Mouse (Mus musculus) frontal cortex, adult 2 months (tissue): ENCODE measurements around the gene Lhfp. TPM values are rescaled to one million over a fixed set of nuclear protein-coding genes. Genes with fewer than 3 reads are reported as not detected.

Source experiments
- DNase-seq, 2 experiments: peaks; one replicate each; pipeline ENCODE4 v3.0.0; 2022; ENCODE audit warnings: low spot score in 1 of 2; ENCODE audit errors: extremely low spot score in 1 of 2
- polyA plus RNA-seq: library from polyadenylated mRNA; depleted of rRNA; stranded (reverse); fragments of >200 nt; gene quantifications from 2 replicates; pipeline ENCODE4 v1.2.3, GENCODE M21; 2012; rRNA removed

Lhfp gene
- 62.7 and 69.5 TPM in 2 replicates for polyA plus RNA-seq

DNA sequence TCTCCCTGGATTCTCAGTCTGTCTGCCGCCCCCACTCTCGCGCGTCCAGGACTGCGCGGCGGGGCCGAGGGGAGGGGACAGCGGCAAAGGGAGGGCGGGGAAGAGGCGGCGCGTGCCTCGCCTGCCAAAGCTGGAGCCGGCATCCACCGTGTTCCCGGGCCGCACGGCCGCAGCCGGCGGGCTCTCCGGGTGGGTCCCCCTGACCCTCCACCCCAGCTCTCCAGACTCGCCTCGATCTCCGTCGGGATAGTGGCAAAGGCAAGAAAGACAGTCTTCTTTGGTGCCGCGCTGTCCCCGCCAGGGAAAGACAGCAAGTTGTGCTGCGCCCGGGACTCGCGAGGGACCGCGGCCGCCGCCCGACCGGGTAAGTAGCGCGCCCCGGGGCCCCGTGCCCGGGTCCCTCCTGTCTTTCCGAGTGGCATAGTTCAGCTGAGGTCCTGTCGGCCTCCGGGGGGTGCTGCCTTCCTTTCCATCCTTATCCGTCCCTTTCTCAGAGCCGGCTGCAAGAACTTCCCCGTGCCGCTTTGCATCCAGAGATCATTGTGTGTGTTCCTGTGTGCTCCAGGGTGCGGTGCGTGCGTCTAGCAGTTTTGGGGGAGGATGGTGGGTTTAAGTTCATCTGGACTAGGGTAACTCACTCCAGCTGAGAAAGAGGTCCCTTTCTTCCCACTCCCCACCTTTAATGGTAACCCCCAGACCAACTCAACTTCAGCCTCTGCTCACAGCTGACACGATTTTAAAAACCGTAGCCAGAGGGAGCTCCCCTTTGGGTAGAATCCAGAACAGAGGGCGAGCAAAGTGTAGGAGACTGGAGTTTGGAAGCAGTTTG is at the start of gene Lhfp:
Lhfp (plus strand) TSS at position 118 of the 829 bp plus-strand sequence.
- DNase-seq, result peak in 1 of 2 experiments; percentile 64

- no peak for DNase-seq
Measured at GRCm38 (mm10) chr3:52993296-52993695, 48.0 kb upstream of the Lhfp start.

DNA sequence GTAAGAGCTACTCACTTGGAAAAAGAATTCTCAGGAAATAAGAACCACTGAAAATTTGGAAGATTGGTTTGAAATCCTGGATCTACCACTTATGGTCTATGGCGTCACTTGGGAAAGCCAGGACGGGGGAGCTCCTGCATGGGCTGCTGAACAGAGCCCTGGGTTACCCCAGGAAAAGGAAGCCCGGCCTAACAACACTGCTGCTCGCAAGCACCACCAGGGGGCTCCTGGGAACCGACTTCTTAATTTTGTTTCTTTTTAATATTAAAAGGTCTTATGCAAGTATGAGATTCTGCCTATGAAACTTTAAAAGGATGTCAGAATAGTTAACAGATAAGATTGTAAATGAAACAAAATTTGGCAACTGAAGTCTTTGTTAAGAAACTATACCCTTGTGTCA is 46.7 kb upstream of the Lhfp start:
- DNase-seq, result peak in 1 of 2 experiments; percentile 31

DNA sequence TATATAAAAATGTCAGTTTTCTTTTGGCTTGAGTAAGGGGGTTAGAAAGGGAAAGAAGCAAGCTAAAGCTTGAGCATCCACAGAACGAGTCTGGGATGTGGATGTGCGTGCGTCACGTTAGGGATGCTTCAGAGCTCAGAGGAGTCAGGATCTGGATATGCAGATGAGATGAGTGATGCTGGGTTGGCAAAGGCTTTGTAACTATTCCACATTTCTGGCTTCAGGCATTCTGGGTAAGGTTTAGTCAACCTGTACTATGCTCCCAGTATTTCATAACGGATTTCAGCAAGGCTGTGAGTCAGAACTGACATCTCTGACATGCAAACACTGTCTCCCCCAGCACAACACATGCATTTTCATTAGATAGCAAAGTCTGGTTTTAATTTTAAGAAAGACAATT is 44.7 kb upstream of the Lhfp start:
- peak in 1 of 2 experiments; percentile 35 for DNase-seq

DNA sequence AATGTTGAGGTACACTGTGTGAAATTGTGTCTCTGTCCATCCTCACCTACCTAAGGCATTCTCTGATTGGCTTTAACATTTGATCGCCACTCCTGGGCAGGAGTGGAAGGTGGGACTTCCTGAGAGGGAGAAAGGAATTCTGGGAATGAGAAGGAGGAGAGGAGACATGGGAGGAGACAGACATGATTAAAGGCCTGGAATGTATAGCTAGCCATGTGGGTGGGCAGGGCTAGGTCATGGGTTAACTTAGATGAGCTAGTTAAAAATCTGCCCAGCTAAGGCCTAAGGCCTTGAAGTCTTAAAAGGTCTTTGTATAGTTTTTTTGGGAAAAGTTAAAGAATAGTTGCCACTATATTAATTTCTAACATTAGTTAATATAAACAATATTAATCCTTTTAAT is 43.9 kb upstream of the Lhfp start:
- no peak for DNase-seq

- DNase-seq, result no peak
Measured at GRCm38 (mm10) chr3:52999016-52999744, 42.1 kb upstream of the Lhfp start.

DNA sequence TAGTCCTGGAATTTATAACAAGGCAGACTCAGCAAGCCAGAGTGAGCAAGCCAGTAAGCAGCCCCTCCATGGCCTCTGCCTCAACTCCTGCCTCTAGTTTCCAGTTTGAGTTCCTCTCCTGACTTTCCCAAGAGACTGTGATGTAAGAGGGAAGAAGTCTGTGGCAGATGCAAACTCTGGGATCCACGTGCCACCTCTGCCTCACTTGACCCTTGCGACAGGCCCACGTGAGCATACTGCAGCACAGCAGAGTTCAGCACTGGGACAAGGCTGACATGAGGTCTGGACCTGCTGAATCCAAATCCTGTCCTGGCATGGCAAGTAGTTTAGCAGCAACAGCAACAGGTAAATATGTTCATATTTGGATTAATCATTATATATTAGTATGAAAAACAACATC is 41.3 kb upstream of the Lhfp start:
- no peak for DNase-seq

GRCm38 (mm10) chr3:53002076-53002475 is 39.3 kb upstream of the Lhfp start:
- DNase-seq, result no peak

DNA sequence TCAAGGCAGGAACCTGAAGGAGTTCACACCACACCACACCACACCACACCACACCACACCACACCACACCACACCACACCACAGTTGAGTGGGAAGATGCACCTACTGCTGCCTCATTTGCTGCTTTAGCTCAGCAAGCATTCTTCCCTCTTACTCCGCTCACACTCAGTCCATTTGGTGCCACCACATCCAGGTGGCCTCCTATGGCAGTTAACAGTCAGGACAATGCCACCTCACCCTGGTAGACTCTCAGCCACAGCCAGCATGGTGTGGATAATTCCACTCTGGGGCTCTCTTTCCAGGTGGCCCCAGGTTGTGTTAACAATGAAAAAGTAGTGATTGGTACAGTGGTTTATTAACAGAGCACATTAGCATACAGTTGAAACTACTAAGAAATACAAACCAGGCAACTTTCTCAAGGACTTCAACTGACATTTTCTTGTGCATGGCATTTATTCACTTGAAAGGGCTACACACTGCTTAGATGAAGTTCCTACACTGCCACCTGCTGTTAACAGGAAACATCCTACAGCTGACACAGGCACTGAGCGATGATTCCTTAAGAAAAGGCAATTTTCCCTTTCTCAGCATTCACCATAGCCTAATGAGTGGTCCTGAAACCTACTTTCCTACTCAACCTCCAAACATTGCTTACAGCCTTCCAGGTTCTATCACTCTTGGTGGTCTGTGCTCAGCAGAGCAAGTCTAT is 36.8 kb upstream of the Lhfp start:
- DNase-seq, result peak; percentile 31 to 73

GRCm38 (mm10) chr3:53007411-53007810 is 33.9 kb upstream of the Lhfp start:
- no peak for DNase-seq

GRCm38 (mm10) chr3:53016436-53017340 is 24.6 kb upstream of the Lhfp start, which contains the start of gene Cog6:
TSS of gene Cog6 (minus strand) at chr3:53017237.
- peak; percentile 55 to 80 for DNase-seq

DNA sequence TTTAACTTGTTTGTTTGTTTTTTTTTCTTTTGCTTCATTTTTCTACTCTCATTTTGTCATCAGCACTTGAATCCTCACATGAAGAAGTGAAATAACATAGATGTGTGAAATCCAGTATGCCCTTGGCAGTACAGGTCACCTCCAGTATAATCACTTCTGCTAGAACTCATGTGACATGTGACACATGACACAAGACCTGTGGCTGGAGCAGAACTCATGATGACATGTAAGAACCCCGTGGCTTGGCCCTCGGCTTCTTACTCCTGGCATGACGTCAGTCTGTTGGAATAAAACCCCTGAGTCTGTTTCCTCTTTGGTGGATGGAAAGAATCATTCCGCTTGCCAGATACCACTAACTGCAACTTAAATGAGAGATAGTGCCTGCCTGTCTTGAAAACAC is 14.0 kb upstream of the Lhfp start:
- no peak for DNase-seq

GRCm38 (mm10) chr3:53029046-53029445 is 12.3 kb upstream of the Lhfp start:
- peak in 1 of 2 experiments; percentile 87 for DNase-seq

- no peak for DNase-seq
Measured at GRCm38 (mm10) chr3:53031586-53031985, 9.7 kb upstream of the Lhfp start.

GRCm38 (mm10) chr3:53032432-53032831 is 8.9 kb upstream of the Lhfp start:
- no peak for DNase-seq

- DNase-seq, result peak in 1 of 2 experiments; percentile 40
Measured at GRCm38 (mm10) chr3:53033448-53033847, 7.9 kb upstream of the Lhfp start.

GRCm38 (mm10) chr3:53036076-53036475 is 5.3 kb upstream of the Lhfp start:
- DNase-seq, result no peak

- no peak for DNase-seq
Measured at GRCm38 (mm10) chr3:53036941-53037340, 4.4 kb upstream of the Lhfp start.

DNA sequence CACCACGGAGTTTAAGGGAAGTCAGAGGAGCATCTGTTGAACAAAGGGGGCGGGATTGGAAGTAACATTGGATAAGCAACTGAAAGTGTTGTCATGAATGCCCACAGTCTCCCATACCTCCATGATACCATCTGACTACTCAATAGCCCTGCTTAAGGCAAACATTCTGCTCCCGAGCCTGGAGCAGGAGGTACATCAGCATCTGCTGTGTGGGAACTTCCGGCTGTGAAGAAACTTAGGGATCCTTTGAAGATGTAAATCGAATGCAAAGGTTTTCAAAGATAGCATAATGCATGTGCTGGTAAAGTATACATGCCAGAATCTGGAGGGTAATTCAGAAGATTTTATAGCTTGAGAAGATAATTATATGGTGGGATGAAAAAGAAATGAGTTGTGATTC is 2.4 kb upstream of the Lhfp start:
- DNase-seq, result peak in 1 of 2 experiments; percentile 41

DNA sequence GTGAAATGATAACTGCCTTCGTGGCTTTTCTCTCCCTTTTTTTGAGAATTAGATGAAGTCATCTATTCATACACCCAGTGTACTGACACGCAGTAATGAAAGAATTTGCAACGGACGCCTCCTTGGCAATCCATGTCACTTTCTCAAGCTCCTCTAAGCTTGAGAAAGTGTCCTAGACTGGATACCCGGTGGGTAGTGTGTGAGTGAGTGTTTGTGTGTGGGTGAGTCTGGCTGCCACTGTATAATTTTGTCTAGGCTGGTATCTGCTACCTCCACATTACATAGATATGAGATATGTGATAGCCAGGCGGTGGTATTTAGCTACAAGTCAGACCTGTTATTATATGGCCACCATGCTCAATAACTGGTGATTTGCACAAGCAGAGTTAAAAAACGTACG is 1.6 kb upstream of the Lhfp start:
- DNase-seq, result peak in 1 of 2 experiments; percentile 52
